Mouse (Mus musculus) G1E (cell line): Measurements from ENCODE around the gene Sympk. TPM values are rescaled to one million over a fixed set of nuclear protein-coding genes. Genes with fewer than 3 reads are reported as not detected.

Source experiments
- ATAC-seq: 2 replicates; pipeline ENCODE4 v1.8.0; 2016; ENCODE audit warnings: mild to moderate bottlenecking; ENCODE audit not compliant: insufficient number of reproducible peaks, poor library complexity, low FRiP score, severe bottlenecking; ENCODE audit errors: extremely low read depth
- DNase-seq: peaks from one replicate; pipeline ENCODE4 v3.0.0; 2012; ENCODE audit warnings: low spot score
- H3K27me3 ChIP-seq: 2 replicates; pipeline ENCODE4 v1.6.1; 2012; ENCODE audit warnings: mild to moderate bottlenecking, low read length, inconsistent platforms; ENCODE audit not compliant: insufficient read depth
- H3K36me3 ChIP-seq: replicated peaks from 2 replicates; pipeline ENCODE3; 2012; ENCODE audit warnings: mild to moderate bottlenecking, inconsistent platforms
- H3K4me1 ChIP-seq: 2 replicates; pipeline ENCODE4 v1.6.1; 2012; ENCODE audit warnings: low read depth, low read length, inconsistent platforms, mixed read lengths; ENCODE audit not compliant: insufficient read depth
- H3K4me3 ChIP-seq: 2 replicates; pipeline ENCODE4 v1.5.1; 2012; ENCODE audit warnings: low read depth, mild to moderate bottlenecking, inconsistent platforms, low read length, moderate library complexity, mixed read lengths
- H3K9me3 ChIP-seq: replicated peaks from 2 replicates; pipeline ENCODE4 v1.6.1; 2012; ENCODE audit warnings: inconsistent platforms
- CTCF ChIP-seq: IDR thresholded peaks from 2 replicates; pipeline ENCODE4 v1.5.1; 2012; ENCODE audit warnings: low read depth, low read length, inconsistent platforms, mixed read lengths
- GATA1 ChIP-seq: IDR thresholded peaks from 2 replicates; pipeline ENCODE4 v1.6.1; 2012; ENCODE audit warnings: borderline replicate concordance, low read length, inconsistent platforms, mixed read lengths
- GATA2 ChIP-seq: IDR thresholded peaks from 2 replicates; pipeline ENCODE4 v1.6.1; 2012; ENCODE audit warnings: low read depth, low read length, inconsistent platforms, borderline replicate concordance
- POLR2AphosphoS5 ChIP-seq: IDR thresholded peaks from 2 replicates; pipeline ENCODE4 v1.6.1; 2012; ENCODE audit warnings: low read depth, low read length, inconsistent platforms; ENCODE audit not compliant: insufficient replicate concordance
- TAL1 ChIP-seq: conservative IDR thresholded peaks from 2 replicates; pipeline ENCODE4 v1.6.1; 2012; ENCODE audit warnings: low read depth, low read length, inconsistent platforms, mixed read lengths
- polyA plus RNA-seq: library from polyadenylated mRNA; stranded (reverse); fragments of >175 nt; gene quantifications from 2 replicates; pipeline ENCODE4 v1.2.3, GENCODE M21; 2012
- total RNA-seq, 2 experiments: library from RNA; stranded (forward) in 1 of 2; stranded (reverse) in 1 of 2; fragments of 200-1000 nt in 1 of 2; fragments of >200 nt in 1 of 2; fragmentation: Nextera tagmentation in 1 of 2; gene quantifications; 2 replicates each; pipeline ENCODE4 v1.2.3; 2014 to 2017

The Sympk gene
- total and polyA plus RNA-seq, 3 experiments = 48.1 to 257 (median 149) TPM

DNA sequence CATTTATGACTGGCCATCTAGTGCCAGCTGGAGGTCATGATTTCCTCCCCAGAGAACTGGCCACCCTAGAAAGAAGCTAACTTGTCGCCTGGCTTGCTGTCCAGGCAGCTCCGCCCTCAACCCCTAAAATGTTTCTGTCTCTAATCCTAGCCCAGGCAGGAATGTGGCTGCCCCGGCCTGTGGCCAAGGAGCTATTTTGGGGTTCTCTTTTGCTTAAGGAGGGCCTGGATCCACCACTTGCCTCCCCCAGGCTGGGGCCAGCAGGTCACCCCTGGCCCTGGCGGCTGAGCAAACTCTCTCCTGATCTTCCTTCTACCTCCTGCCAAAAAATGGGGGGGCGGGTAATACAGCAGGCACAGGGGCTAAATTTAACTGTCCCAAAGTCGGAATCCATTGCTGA lies 58.9 kb downstream of the Sympk start:
- Histone ChIP-seq H3K27me3 (no peaks in the 10 kb centered on the region; the same call in 1 of the 2 replicates), H3K4me1 (peaks cover 90% of the 10 kb centered on the region), H3K9me3 (no peaks in the 10 kb centered on the region), H3K4me3 (no peak overlapping the region), H3K36me3 (peaks cover 92% of the 10 kb centered on the region)
- TF ChIP-seq CTCF (no peak), POLR2AphosphoS5 (no peak), GATA2 (no peak), TAL1 (no peak), GATA1 (no peak)
- no peak for ATAC-seq
- DNase-seq = no peak

DNA sequence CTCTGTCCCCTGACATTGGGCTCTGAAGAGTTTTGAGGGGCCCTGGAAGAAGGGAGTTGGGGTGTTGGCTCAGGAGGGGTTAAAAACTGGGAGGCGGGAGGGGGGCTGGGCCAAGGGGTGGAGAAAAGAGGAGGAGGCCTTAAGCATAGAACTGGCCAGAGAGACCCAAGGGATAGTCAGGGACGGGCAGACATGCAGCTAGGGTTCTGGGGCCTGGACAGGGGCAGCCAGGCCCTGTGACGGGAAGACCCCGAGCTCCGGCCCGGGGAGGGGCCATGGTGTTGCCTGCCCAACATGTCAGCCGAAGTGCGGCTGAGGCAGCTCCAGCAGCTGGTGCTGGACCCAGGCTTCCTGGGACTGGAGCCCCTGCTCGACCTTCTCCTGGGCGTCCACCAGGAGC lies 59.5 kb downstream of the Sympk start, which contains the start of gene Dmpk:
TSS of gene Dmpk (plus strand) at position 149 of the 400 bp plus-strand sequence.
- no peaks in the 10 kb centered on the region for H3K9me3 ChIP-seq
- no peak within 1 kb of the TSS; the same call in 1 of the 2 replicates for H3K4me3 ChIP-seq
- DNase-seq = no peak
- peaks cover 92% of the 10 kb centered on the region for H3K36me3 ChIP-seq
- TF ChIP-seq GATA2 (no peak), TAL1 (no peak), CTCF (no peak), GATA1 (no peak), POLR2AphosphoS5 (no peak)
- no peak for ATAC-seq
- H3K4me1 ChIP-seq = peaks cover 90% of the 10 kb centered on the region
- H3K27me3 ChIP-seq = no peaks in the 10 kb centered on the region; the same call in 1 of the 2 replicates

GRCm38 (mm10) chr7:19084277-19084771 lies 60.1 kb downstream of the Sympk start:
- TF ChIP-seq CTCF (no peak), TAL1 (no peak), GATA2 (no peak), GATA1 (no peak), POLR2AphosphoS5 (no peak)
- H3K4me1 ChIP-seq = peaks cover 89% of the 10 kb centered on the region
- H3K4me3 ChIP-seq = no peak overlapping the region; the same call in 1 of the 2 replicates
- DNase-seq (no peak), ATAC-seq (no peak)
- no peaks in the 10 kb centered on the region; the same call in 1 of the 2 replicates for H3K27me3 ChIP-seq
- peaks cover 92% of the 10 kb centered on the region for H3K36me3 ChIP-seq
- no peaks in the 10 kb centered on the region for H3K9me3 ChIP-seq

DNA sequence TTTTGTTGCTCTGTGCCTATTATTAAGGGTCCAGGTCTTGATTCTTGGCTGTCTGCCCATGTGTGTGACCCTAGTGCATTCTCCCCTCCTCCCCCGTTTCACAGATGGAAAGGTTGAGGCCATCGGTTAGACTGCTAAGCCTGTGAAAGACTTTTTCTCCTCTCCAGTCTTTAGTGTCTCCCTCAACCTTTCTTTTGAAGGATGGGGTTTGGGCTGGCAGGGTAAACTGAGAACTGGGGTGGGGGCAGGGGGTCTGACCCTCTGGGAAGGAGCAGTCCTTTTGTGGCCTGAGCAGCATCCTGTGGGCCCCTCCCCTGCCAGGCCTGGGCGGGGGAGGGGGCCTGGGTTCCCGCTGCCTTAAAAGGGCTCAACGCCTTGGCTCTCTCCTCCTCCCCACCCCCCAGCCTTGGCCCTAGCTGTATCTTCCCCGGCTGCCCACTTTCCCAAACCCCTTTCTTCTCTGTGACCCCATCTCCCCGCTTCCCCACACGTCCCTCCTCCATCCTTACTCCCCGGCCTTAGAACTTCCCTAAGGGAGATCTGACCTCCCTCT lies 60.8 kb downstream of the Sympk start:
- Histone ChIP-seq H3K27me3 (no peaks in the 10 kb centered on the region; the same call in 1 of the 2 replicates), H3K9me3 (no peaks in the 10 kb centered on the region), H3K36me3 (peaks cover 89% of the 10 kb centered on the region), H3K4me3 (no peak overlapping the region), H3K4me1 (peaks cover 83% of the 10 kb centered on the region)
- DNase-seq = no peak
- no peak for ATAC-seq
- TF ChIP-seq POLR2AphosphoS5 (no peak), CTCF (no peak), GATA1 (no peak), GATA2 (no peak), TAL1 (no peak)

- Histone ChIP-seq H3K27me3 (no peaks in the 10 kb centered on the region; the same call in 1 of the 2 replicates), H3K36me3 (peaks cover 89% of the 10 kb centered on the region), H3K4me3 (no peak overlapping the region), H3K9me3 (no peaks in the 10 kb centered on the region), H3K4me1 (peaks cover 78% of the 10 kb centered on the region)
- ATAC-seq (no peak), DNase-seq (no peak)
- TF ChIP-seq POLR2AphosphoS5 (no peak), GATA2 (no peak), GATA1 (no peak), CTCF (no peak)
Measured at GRCm38 (mm10) chr7:19085495-19085894, 61.3 kb downstream of the Sympk start.

DNA sequence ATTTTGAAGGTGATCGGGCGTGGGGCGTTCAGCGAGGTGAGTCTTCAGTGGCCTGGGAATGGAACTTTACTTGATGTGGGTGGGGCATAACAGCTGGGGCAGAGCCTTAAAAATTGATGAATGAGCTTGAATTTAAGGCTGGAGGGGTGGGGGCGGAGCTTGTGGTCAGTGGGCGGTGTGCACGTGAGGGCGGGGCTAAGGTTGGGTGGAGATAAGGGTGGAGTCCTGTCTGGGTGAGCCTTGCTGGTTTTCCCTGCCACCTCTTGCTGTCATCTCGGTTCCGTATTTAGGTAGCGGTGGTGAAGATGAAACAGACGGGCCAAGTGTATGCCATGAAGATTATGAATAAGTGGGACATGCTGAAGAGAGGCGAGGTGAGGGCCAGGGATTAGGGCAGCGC lies 61.9 kb downstream of the Sympk start:
- DNase-seq (peak; percentile 86), ATAC-seq (peak; percentile 85)
- H3K36me3 ChIP-seq = peaks cover 89% of the 10 kb centered on the region
- TF ChIP-seq CTCF (no peak), TAL1 (no peak), POLR2AphosphoS5 (no peak), GATA2 (no peak), GATA1 (no peak)
- peaks cover 73% of the 10 kb centered on the region for H3K4me1 ChIP-seq
- no peaks in the 10 kb centered on the region for H3K9me3 ChIP-seq
- H3K27me3 ChIP-seq = no peaks in the 10 kb centered on the region
- H3K4me3 ChIP-seq = peak overlapping the region; percentile 13; the same call in 1 of the 2 replicates
